Mouse (Mus musculus) mouse trophoblast stem cell (cell line): ENCODE measurements around the gene Thbs2.

Source experiments
- in situ Hi-C, 2 experiments: fragments of 300-500 bp; cut with MseI, MboI; formaldehyde crosslinking; loops; 2 replicates in 1 of 2; 3 replicates in 1 of 2; pipeline ENCODE4 v1.15.1; 2025

Thbs2 gene

DNA sequence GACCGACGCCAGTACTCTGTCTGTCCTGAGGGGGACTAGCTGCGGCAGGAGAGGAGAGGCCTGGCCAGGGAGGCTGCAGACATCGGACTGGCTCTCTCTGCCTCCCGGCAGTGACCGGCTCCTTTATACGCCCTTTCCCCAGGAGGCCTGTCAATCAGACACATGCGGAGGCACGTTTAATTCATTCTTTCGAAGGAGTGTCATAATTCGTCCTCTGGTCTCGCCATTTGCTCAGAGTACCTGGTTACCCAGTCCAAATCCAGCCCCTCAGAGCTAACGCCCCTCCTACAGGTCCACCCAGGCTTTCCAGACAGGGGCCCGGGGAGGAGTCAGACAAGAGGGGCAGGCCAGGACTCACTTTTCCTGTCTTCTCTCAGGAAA, at the start of gene Thbs2:
Gene Thbs2, minus strand, starts transcription at position 242 of the 381 bp plus-strand sequence.
- in situ Hi-C loops: no loop called here

DNA sequence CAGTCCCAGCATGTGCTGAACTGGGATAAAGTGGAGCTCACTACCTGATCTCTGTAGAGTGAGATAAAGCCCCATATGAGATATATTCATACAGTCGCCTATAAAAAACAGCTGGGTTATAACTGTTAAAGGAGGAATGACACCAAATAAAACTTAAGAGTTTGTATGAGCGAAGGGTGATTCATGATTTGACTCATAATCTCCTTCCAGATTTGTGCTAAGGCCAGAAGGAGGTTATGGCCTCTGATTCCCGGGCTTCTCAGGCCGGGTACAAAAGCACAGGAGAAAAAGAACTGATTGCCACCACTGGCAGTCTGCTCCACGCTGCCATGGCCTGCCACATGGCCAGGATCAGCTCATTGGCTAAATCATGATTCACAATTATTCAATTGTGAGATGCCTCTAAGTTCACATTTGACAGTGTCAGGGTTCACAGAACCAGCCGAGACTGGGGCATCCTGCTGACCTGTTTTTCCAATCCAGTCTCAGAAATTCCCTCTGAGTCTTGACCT, 41.5 kb upstream of the Thbs2 start:
- in situ Hi-C loops: no loop called here

DNA sequence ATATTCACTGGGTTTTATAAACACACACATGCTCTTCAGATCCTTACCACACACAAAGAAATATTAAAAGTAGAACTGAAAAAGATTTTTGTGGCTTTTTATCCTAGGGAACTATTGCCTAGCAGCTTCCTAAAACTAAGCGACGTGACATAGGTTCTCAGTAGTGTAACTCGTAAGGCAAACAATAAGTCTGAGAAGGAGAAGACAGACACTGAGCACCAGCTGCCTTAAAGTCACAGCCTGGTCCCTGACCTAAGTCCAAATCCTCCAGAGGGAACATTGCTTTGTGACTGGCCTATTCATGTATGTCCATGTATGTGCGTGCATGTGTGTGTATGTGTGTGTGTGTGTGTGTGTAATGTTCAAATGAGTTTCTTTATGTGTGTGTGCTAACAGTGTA, 40.3 kb upstream of the Thbs2 start:
- in situ Hi-C loops: no loop called here

DNA sequence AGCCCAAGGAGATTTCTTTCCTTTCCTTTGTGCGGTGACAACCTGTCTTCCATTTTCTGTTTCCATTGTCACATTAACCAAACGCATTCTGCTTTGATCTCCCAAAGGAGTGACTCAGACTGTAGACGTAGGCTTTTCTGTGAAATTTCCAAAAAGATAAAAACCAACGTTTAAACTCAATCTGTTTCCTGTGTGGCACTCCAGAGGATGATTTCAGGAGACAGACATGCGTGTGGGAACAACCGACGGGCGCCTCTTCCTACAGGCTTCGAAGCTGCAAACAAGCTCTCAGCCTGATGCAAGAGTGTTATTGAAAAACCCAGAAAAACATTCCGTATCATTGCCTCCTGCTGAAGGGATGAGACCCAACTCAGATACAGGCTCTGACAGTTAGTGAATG, 39.9 kb upstream of the Thbs2 start:
- in situ Hi-C loops: no loop called here

DNA sequence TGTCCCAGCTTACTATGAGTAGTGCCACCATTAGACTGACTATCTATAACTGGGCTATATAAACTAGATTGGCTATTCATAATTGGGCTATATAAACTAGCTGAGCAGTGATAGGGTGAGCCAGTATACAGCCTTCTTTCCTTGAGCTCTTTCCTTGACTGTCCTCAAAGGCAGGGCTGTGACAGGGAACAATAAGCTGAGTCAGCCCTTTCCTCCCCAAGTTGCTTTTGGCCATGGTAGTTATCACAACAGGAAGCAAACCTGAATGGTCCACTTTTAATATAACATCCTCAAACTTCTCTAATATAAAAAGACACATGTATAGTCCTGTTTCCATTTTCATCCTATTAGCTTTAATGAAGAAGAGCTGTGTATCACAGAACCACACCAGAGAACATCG, 39.0 kb upstream of the Thbs2 start:
- in situ Hi-C loops: no loop called here

DNA sequence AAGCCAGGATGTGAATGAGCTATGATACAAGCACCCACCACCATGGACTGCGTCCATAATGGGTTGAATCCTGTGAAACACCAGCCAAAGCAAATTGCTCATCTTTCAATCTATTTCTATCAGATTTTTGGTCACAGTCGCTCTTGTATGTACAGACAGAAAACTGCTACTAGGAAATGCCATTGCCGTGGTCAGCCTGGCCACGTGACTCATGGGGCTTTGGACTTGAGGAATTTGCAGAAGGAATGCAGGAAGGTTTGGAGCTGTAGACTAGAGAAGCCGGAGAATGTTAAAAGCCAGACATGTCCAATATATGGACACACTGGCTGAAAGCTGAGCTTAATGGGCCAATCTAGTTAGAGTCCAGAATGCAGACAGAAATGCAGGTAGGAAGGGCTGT, 36.6 kb upstream of the Thbs2 start:
- in situ Hi-C loops: no loop called here

DNA sequence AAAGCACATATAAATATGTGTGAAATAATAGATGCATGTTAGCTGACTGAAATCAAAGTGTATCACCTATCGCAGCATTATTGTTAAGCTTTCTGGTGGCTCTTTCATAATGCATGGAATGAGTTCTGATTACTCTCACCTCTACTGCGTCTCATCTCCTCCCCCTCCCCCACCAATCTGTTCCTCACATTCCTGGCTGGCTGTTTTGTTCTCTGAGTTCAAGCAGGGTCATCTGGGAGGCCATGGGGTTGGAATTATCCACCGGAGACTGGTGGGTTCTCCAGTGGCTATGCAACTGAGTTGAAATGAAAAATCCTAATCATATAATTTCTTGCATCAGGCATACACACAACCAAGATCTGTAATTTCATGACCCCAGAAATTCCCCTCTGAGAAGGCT, 33.4 kb upstream of the Thbs2 start:
- in situ Hi-C loops: no loop called here

DNA sequence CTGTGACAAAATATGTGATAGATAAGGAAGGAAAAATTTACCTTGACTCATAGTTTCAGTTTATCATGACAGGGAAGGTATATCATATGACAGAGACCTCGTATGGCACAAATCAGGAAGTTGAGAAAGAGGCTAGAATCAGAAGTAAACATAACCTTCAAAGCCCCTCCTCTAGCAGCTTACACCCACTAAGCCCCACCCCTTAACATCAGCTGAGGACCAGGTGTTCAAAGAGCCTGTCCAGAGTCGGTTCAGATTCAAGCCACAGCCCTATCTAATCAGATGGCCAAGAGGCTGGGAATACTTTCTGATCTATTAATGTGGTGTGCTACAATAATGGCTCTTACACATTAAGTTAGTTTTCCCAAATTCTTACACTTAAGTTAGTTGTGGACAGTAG, 30.8 kb upstream of the Thbs2 start:
- in situ Hi-C loops: no loop called here

DNA sequence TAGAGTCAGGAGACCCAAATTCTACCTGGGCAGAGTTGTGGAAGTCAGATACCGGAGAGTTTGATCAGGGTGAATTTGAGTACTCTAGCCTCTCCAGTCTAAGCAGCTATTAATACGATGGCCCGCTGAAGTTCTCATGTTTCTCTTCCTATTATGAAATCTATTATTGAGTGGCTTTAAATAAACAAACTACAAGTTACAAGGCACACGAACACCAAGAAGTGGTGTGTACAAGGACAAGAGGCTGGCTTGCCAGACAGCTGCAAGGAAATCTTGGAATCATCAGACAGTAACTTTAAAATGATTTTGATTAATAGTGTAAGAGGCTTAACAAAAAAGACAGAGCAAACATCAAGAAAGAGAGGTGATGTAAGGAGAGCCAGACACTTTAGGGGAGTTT, 27.3 kb upstream of the Thbs2 start:
- in situ Hi-C loops: no loop called here

DNA sequence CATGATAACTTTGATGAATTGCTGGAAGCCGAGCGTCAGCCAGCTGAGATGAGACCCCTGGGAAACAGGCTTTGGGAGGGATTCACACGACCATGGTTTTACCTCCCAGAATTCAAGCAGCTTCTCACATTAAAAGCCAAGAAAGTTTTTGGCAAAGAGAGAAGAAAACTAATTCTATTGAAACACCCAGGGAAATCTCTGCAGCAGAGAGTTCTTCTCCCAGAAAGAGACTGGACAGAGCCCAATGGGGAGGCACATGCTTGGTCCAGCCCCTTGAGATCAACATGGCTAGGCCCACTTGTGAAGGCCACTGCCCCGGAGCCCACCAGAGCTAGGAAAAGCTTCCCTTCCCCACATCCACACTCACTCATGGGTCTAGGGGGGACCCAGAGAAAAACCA, 26.9 kb upstream of the Thbs2 start:
- in situ Hi-C loops: no loop called here

DNA sequence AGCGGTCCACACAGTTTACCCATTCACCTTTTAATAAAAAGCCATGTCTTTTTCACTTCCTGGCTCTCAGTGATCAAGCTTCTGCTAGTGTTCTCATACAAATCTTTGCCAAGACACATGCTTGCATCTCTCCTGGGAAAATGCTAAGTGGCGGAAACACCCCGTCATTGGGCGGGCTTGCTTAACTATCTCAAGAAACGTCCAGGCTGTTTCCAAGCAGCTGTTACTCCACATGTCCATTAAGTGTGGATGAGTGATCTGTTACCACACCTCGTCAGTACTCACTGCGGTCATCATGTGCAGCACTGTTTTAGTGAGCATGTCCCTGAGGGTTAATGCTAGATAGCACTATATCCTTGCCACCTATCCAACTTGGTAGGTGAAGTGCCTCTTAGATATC, 26.2 kb upstream of the Thbs2 start:
- in situ Hi-C loops: no loop called here

DNA sequence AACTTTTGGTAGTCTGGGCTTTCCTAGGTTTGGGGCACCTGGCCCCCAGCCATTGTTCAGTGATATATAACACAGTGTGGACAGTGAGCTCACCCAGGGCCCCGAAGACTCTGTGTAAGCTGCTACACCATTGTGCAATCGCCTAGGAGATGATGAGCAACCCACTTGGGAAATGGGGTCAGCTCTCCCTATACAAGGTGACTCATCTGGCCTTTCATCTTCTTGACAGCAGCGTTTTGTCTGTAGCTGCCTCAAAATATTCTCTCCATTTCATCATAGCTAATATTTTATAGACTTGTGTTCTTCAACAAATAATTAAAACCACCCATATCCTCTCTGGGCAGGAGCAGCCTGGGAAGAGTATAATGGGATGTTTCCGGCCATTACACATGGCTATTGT, 24.8 kb upstream of the Thbs2 start:
- in situ Hi-C loops: no loop called here

DNA sequence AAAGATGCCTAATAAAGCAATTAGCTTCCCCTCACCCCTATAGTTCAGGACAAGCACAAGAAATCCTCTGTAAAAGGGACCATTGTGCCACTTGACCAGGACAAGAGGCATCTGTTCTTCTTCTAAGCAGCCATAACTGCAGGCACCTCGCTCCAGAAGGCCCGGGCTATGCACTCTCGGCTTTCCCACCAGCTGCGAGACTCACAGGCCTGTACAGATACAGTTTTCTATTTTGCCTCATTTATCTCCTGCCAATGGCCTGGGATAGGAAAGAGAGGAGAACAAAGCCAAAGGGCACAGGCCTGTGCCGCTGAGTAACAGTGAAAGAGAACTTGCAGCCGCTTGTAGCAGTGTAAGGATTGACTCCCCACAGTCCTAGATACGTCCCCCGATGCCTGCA, 20.7 kb upstream of the Thbs2 start:
- in situ Hi-C loops: no loop called here

DNA sequence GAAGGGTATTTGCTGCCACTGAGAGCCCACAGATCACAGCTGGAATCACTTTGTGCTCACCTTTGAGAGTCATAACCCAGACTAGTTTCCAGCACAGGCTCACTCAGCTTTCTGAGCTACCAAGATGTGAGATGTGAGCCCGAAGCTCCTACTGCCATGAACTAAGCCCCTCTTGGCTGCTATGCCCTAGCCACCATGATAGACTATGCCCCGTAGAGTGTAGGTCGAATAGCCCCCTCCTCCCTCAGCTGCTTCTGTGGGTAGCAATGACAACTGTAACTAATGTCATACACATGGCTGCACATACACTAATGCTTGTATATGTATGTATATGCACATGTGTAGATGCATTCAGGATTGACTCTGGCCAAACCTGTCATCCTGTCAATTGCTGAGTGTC, 20.3 kb upstream of the Thbs2 start:
- in situ Hi-C loops: no loop called here

DNA sequence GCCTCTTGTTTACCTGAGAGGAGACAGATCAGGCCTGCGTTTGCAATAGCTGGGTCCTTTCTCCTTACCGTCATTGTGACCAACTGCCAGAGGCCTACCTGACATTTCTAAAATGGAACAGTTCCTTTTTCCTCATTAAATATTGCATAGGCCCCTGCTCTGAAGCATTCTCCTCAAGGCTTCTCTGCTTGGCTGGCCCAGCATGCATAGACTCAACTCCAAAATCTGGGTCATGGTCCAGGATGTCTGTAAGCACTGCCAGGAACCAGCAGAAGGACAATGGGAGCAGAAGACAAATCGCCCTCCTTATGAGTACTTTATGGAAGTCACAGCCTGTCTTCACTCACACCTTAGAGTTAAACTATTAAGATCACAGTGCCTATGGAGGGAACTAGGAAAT, 17.7 kb upstream of the Thbs2 start:
- in situ Hi-C loops: no loop called here

DNA sequence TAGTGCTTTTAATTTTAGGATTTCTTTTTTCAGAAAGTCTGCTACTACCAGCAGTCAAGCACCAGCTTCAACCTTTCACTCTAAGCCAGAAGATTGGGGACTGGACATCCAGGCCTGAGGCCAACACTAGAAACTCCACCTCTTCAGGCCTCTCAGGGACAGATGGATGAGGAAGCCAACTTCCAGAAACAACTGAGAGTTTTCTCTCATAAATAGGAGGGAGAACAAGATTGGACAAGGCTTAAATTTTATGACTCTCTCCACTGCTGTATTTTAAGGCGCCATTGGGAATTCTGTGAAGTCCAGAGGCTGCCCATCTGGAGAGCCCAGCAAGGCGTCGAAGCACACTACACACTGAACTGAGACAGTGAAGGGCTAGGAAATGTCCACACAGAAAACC, 17.0 kb upstream of the Thbs2 start:
- in situ Hi-C loops: no loop called here

DNA sequence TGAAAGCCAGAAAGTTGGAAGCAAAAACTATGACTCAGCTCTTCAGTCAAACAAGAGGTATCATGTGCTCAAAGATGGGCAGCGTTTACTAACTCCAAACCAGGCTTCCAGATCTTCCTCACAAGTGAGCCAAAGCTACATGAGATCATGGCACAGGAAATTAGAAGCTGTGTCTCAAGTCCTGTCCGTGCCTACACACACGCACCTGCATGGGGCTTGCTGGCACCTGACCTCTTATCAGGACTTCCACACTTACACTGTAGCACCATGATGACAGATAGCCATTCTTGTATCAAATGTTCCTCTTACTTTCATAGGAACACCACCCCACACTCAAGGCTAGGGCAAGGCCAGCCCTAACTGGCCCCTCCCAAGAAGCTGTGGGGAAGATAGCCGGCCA, 12.0 kb upstream of the Thbs2 start:
- in situ Hi-C loops: no loop called here

DNA sequence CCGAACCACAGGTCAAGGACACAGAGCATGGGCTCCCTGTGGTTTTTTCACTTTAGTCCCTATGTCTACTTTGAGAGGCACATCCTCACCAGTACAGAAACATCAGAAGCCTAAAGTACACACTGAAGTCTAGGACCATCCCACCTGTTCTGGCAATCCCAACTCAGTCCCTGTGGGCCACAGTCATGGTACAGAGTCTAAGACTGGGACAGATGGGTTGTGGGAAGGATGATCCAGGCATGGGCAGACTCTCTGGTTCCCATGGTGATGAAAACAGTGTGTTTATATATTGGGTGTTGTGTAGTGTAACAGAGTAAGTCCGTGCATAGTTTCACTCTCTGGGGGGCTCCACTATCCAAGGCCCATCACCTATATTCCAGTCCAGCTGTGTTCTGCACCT, 11.4 kb upstream of the Thbs2 start:
- in situ Hi-C loops: no loop called here

DNA sequence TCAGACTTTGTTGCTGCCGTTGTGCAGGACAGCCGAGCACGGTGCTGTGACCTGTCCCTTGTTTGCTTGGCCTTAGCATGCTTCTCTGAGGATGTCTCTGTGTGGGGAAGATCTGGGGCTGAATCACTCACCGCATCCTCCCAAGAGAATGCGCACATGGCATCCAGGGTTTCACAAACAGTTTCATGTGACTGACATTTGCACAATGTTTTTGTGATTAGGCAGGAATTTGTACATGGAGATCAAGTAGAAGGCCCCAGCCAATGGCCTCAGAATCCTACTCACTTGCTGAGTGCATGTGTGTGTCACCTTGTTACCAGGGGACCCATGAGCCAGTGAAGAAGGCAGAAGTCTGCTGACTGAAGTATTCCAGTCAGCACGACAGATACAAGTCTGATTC, 9.7 kb upstream of the Thbs2 start:
- in situ Hi-C loops: no loop called here

DNA sequence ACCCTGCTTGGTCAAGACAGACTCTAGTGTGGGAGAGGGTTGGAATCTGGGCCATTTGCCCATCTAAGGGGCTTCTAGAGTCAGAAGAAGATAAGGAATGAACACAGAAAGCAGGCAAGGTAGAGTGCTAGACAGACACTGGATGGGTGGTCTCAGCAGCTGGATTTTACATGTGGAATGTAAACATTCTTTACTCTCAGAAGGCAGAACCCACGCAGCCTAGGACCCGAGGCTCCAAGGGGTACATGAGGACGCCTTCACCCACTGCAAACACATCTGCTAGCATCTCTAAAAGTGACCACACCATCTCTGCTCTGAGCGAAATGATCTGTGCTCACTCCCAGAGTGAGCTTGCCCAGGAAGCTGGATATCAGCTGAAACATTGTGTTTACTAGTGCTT, 9.2 kb upstream of the Thbs2 start:
- in situ Hi-C loops: no loop called here

DNA sequence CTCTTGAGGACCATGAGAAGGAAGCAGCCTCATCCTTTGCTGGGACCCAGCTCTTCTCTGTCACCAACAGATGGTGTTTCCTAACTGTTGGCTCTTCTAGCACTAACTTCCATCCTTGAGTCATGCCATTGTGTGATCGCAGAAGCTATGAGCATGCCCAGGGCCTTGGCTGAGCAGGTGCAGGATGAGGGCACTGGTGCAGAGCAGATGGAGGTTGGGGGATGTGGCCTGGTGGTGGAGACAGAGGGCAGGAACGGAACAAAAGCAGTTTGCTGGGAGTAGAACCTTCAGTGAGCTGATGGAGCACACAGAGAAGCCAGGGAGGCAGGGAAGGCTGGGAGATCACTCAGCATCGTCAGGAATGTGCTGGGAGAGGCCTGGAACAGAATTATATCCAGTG, 8.7 kb upstream of the Thbs2 start:
- in situ Hi-C loops: no loop called here

DNA sequence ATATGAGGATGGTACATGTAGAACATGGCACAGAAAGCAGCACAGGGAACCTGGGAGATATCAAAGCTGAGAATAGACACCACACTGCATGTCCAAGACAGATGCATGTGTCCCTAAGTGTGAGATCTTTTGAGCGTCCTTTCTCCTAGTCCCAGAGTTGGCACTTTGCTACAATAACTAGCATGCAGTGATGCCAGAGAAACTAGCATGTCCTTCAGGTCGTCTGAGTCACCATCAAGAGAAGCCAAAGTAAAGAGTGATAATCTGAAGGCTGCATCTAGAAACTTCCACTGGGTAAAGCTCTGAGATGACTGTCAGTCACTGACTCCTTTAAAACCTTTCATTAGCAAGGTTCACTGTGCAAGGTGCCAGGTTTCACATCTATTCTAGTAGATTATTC, 7.9 kb upstream of the Thbs2 start:
- in situ Hi-C loops: no loop called here

DNA sequence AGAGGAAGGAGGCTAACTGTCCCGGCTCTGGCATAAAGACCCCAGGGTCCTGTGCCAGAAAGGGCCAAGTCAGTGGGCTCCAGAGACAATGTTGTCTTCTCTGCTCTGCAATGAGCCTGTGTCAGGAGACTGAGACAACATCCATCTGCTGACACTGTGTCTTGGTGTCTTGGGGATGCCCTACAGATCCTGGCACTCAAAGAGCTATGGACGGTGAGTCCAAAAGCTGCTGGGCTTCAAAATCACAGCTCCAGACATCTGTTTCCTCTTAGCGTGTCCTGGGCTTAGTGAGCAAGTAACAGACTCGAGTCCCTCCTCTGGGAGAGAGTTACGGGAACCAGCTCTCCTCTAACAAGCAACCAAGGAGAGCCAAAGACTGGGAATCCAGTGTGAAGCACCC, 6.2 kb upstream of the Thbs2 start:
- in situ Hi-C loops: no loop called here

DNA sequence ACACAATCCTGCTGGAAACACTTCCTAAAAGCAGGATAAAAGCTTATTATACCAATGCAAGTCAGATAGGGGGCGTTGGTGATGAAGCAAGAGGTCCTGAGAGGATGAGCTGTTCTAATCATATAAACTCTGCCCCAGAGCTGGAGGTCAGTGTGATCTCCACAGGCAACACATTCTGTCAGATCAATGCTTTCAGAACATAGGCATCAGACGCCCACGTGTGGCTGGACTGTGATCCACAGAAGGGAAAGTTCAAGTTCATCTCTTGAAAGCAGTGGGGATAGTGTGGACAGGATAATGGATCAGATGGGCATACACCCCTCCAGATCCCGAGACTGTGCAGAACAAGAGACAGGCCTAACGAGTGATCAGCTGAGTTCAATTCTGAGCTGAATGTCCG, 4.2 kb upstream of the Thbs2 start:
- in situ Hi-C loops: no loop called here

DNA sequence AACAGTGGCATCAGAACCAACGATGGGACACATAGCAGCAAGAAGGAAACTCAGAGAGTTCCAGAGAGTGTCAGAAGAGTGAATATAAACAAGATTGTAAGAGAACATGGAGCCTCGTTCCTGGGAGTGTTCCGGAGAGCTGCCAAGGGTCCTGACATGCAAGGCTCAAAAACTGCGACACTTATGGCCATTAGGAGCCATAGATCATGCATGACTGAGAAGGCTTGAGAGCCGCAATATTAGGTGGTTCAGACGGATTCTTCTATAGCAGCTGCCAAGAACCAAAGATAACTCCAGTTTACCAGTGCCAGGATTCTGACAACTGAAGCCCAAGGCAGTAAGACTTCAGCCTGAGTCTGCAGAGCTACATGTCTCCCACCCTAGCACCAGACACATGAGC, 3.1 kb upstream of the Thbs2 start:
- in situ Hi-C loops: no loop called here
